Mouse (Mus musculus) midbrain, embryonic 13.5 days (tissue): ENCODE measurements around the gene Snurf. TPM values are rescaled to one million over a fixed set of nuclear protein-coding genes. Genes with fewer than 3 reads are reported as not detected.
A peak's percentile ranks its signal among the peaks of the same experiment; 100 is the strongest.

ENCODE experiments used
- ATAC-seq: fragments of 200-750 bp; cut with Nextera tagmentation; 2 replicates; pipeline ENCODE4 v1.8.0; 2017; ENCODE audit warnings: mild to moderate bottlenecking, moderate TSS enrichment, moderate library complexity
- H3K27ac ChIP-seq: fragments of 300-500 bp; sonication (generic); 2 replicates; pipeline ENCODE4 v1.5.1; 2015; ENCODE audit warnings: inconsistent platforms, mild to moderate bottlenecking, moderate library complexity
- H3K27me3 ChIP-seq: fragments of 300-500 bp; sonication (generic); 2 replicates; pipeline ENCODE4 v1.6.1; 2015; ENCODE audit warnings: mild to moderate bottlenecking, inconsistent platforms
- H3K36me3 ChIP-seq: fragments of 300-500 bp; sonication (generic); 2 replicates; pipeline ENCODE4 v1.6.1; 2015; ENCODE audit warnings: mild to moderate bottlenecking, inconsistent platforms
- H3K4me1 ChIP-seq: fragments of 300-500 bp; sonication (generic); replicated peaks from 2 replicates; pipeline ENCODE4 v1.6.1; 2015; ENCODE audit warnings: inconsistent platforms
- H3K4me2 ChIP-seq: fragments of 300-500 bp; sonication (generic); replicated peaks from 2 replicates; pipeline ENCODE4 v1.6.1; 2015; ENCODE audit warnings: moderate library complexity, mild to moderate bottlenecking, inconsistent platforms
- H3K4me3 ChIP-seq: fragments of 300-500 bp; sonication (generic); replicated peaks from 2 replicates; pipeline ENCODE4 v1.5.1; 2015; ENCODE audit warnings: mild to moderate bottlenecking, inconsistent platforms
- H3K9ac ChIP-seq: fragments of 300-500 bp; sonication (generic); replicated peaks from 2 replicates; pipeline ENCODE4 v1.6.1; 2015; ENCODE audit warnings: mild to moderate bottlenecking, inconsistent platforms
- H3K9me3 ChIP-seq: fragments of 300-500 bp; sonication (generic); 2 replicates; pipeline ENCODE4 v1.6.1; 2016; ENCODE audit warnings: mild to moderate bottlenecking, inconsistent platforms
- WGBS: fragments of 180-500 bp; shearing (Covaris S2); methylation state at CpG from one replicate; pipeline ENCODE4 v1.1.7; 2015; 5-methylcytosine and 5-hydroxymethylcytosine counted together
- polyA plus RNA-seq: library from polyadenylated mRNA; unstranded; fragments of >200 nt; fragmentation: Nextera tagmentation; extraction: Ambion mirVana; gene quantifications from 2 replicates; pipeline ENCODE4 v1.2.1, GENCODE M21; 2015

Snurf gene
- polyA plus RNA-seq, result 440 and 486 TPM in 2 replicates

- Histone ChIP-seq H3K4me2 (peak within 1 kb of the TSS; percentile 46), H3K9me3 (peaks cover 17% of the 10 kb centered on the region; the same call in 1 of the 2 replicates), H3K9ac (peak within 1 kb of the TSS; percentile 80), H3K36me3 (no peaks in the 10 kb centered on the region), H3K27me3 (no peaks in the 10 kb centered on the region), H3K4me1 (no peaks in the 10 kb centered on the region), H3K27ac (peak within 1 kb of the TSS; percentile 90), H3K4me3 (peak within 1 kb of the TSS; percentile 56)
- peak; percentile 59 for ATAC-seq
- WGBS, result 52% methylated on average over 30 of the region's 30 CpGs
Observed at GRCm38 (mm10) chr7:60004606-60005330, at the start of gene Snurf, which contains the start of gene Gm38393. TSS of gene Snurf (minus strand) at chr7:60005049. TSS of gene Gm38393 (minus strand) at chr7:60005064.

- Histone ChIP-seq H3K9me3 (peaks cover 3% of the 10 kb centered on the region; the same call in 1 of the 2 replicates), H3K27me3 (no peaks in the 10 kb centered on the region), H3K4me1 (no peaks in the 10 kb centered on the region), H3K9ac (0 out of 2 replicates have a peak overlapping the region, but pooled peaks have one; percentile 7), H3K36me3 (no peaks in the 10 kb centered on the region), H3K4me2 (peak overlapping the region; percentile 23), H3K4me3 (peak overlapping the region; percentile 31), H3K27ac (peak overlapping the region; percentile 57)
- ATAC-seq, result peak; percentile 88
- WGBS, result 62% methylated on average over 6 of the region's 6 CpGs
Observed at GRCm38 (mm10) chr7:60047481-60048201, 42.8 kb upstream of the Snurf start.

GRCm38 (mm10) chr7:60013186-60013585 is 8.3 kb upstream of the Snurf start:
- Histone ChIP-seq H3K4me2 (no peak overlapping the region), H3K4me1 (no peaks in the 10 kb centered on the region), H3K9me3 (0 out of 2 replicates have a peak, but pooled peaks cover 3% of the 10 kb centered on the region), H3K27me3 (no peaks in the 10 kb centered on the region), H3K4me3 (no peak overlapping the region), H3K9ac (no peak overlapping the region), H3K27ac (no peak overlapping the region), H3K36me3 (no peaks in the 10 kb centered on the region)
- WGBS, result 76% methylated on average over 3 of the region's 3 CpGs
- no peak for ATAC-seq

- Histone ChIP-seq H3K27ac (no peak overlapping the region), H3K4me3 (no peak overlapping the region), H3K36me3 (no peaks in the 10 kb centered on the region), H3K27me3 (no peaks in the 10 kb centered on the region), H3K4me2 (no peak overlapping the region), H3K9ac (no peak overlapping the region), H3K9me3 (peaks cover 15% of the 10 kb centered on the region; the same call in 1 of the 2 replicates), H3K4me1 (no peaks in the 10 kb centered on the region)
- ATAC-seq, result no peak
- 49% methylated on average over 3 of the region's 3 CpGs for WGBS
Observed at GRCm38 (mm10) chr7:60007727-60008360, 3.0 kb upstream of the Snurf start.

- no peak overlapping the region for H3K27ac ChIP-seq
- H3K9ac ChIP-seq, result no peak overlapping the region
- H3K4me3 ChIP-seq, result no peak overlapping the region
- no peaks in the 10 kb centered on the region for H3K36me3 ChIP-seq
- peaks cover 17% of the 10 kb centered on the region; the same call in 1 of the 2 replicates for H3K9me3 ChIP-seq
- H3K4me1 ChIP-seq, result no peaks in the 10 kb centered on the region
- H3K4me2 ChIP-seq, result no peak overlapping the region
- 46% methylated on average over 2 of the region's 2 CpGs for WGBS
- no peak for ATAC-seq
- no peaks in the 10 kb centered on the region for H3K27me3 ChIP-seq
Observed at GRCm38 (mm10) chr7:60006262-60006661, 1.4 kb upstream of the Snurf start.

- ATAC-seq, result peak; percentile 92
- Histone ChIP-seq H3K4me3 (peak overlapping the region; percentile 56), H3K9ac (peak overlapping the region; percentile 80), H3K4me1 (no peaks in the 10 kb centered on the region), H3K27me3 (no peaks in the 10 kb centered on the region), H3K36me3 (no peaks in the 10 kb centered on the region), H3K27ac (peak overlapping the region; percentile 90), H3K4me2 (peak overlapping the region; percentile 46), H3K9me3 (peaks cover 17% of the 10 kb centered on the region; the same call in 1 of the 2 replicates)
- WGBS, result 51% methylated on average over 22 of the region's 22 CpGs
Observed at GRCm38 (mm10) chr7:60003921-60004605, 786 bp downstream of the Snurf start.

- 53% methylated on average over 12 of the region's 12 CpGs for WGBS
- peak; percentile 83 for ATAC-seq
- Histone ChIP-seq H3K9me3 (peaks cover 17% of the 10 kb centered on the region; the same call in 1 of the 2 replicates), H3K27ac (peak overlapping the region; percentile 90), H3K36me3 (no peaks in the 10 kb centered on the region), H3K4me2 (peak overlapping the region; percentile 46), H3K9ac (peak overlapping the region; percentile 80), H3K27me3 (no peaks in the 10 kb centered on the region), H3K4me3 (peak overlapping the region; percentile 56), H3K4me1 (no peaks in the 10 kb centered on the region)
Observed at GRCm38 (mm10) chr7:60003006-60003865, 1.6 kb downstream of the Snurf start.

- no peaks in the 10 kb centered on the region for H3K4me1 ChIP-seq
- H3K4me2 ChIP-seq, result no peak overlapping the region
- H3K9me3 ChIP-seq, result no peaks in the 10 kb centered on the region
- ATAC-seq, result no peak
- no peak overlapping the region for H3K27ac ChIP-seq
- no peak overlapping the region for H3K9ac ChIP-seq
- 62% methylated on average over 1 of the region's 1 CpGs for WGBS
- no peaks in the 10 kb centered on the region for H3K27me3 ChIP-seq
- peaks cover 6% of the 10 kb centered on the region; the same call in 1 of the 2 replicates for H3K36me3 ChIP-seq
- H3K4me3 ChIP-seq, result no peak overlapping the region
Observed at GRCm38 (mm10) chr7:59978646-59979045, 26.2 kb downstream of the Snurf start.
